ENCODE assay signal across 12 mouse cellular contexts in the genomic region with DNA sequence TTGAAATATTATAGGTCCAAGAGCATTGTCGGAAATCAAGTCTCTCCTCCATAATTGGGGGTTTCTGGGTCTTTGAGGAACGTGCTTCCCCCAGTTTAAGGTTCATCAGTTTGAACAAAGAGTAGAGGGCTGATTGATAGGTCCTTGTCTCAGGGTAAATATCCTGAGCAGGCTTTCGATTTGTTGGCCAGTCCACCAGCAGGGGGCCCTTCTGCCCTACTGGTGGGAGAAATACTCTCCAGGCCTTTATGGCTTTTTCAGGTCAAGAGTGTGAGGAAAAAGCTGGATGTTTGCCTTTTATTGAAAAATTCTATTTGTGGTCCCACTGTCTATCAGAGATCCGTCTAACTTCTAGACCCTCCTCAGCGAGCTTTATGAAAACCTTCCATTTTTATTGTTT. TPM values are rescaled to one million over a fixed set of nuclear protein-coding genes. Genes with fewer than 3 reads are reported as not detected.
DNase-seq lines count a peak whose midpoint lies in the region; ATAC-seq and TF ChIP-seq lines count a peak whose summit lies in the region.
"Had no signal": no experiment of that assay in that cellular context is flagged by ENCODE, and none has a peak within 500 bp of the region (broad histone marks: within the 10 kb centered on the region; RNA-seq: fewer than 3 reads in every experiment).

No protein-coding gene starts in this region.

- 59% methylated on average over 5 of the region's 5 CpGs for WGBS in liver, embryonic 11.5 days

- H3K9me3 ChIP-seq in liver, embryonic 11.5 days (ENCODE audit: control insufficient read depth, low read length), result no peaks in the 10 kb centered on the region

- peaks cover 17% of the 10 kb centered on the region for H3K27me3 ChIP-seq in Patski
- H3K27me3 ChIP-seq in liver, embryonic 11.5 days (replicated peaks; ENCODE audit: control insufficient read depth, insufficient read depth, low read length), result no peaks in the 10 kb centered on the region
- H3K27me3 ChIP-seq: forebrain, embryonic 12.5 days; kidney, embryonic 15.5 days had no signal

- peak; percentile 29 for DNase-seq in embryo, embryonic 10.5 days (ENCODE audit: low spot score)
- no peak for DNase-seq in embryo, embryonic 10 days (ENCODE audit: low spot score)
- no peak for DNase-seq in left cerebral cortex, adult 2 months (ENCODE audit: extremely low spot score in 1 of 2, low spot score in 2 of 2)
- no peak for DNase-seq in left cerebral cortex, postnatal 10 days (ENCODE audit: extremely low spot score in 1 of 2, low spot score in 2 of 2)
- DNase-seq in Patski (ENCODE audit: low read depth, low spot score), result no peak
- DNase-seq in liver, embryonic 11.5 days (ENCODE audit: low spot score), result peak; percentile 33
- DNase-seq in urinary bladder, postnatal 14 days (ENCODE audit: low spot score), result no peak
- DNase-seq in adrenal gland, postnatal 4 days (ENCODE audit: low spot score in 2 of 2), result no peak
- DNase-seq: adrenal gland, adult 2 months; cerebellum, postnatal 10 days had no signal

- POLR2A ChIA-PET in Patski (lab: Charles Lee), result no interaction called here

- no peak for ATAC-seq in Patski
- no peak for ATAC-seq in liver, embryonic 11.5 days (replicated peaks; ENCODE audit: low FRiP score)

- no peaks in the 10 kb centered on the region for H3K36me3 ChIP-seq in liver, embryonic 11.5 days (ENCODE audit: control insufficient read depth, insufficient read depth, low read length)
- H3K36me3 ChIP-seq: forebrain, embryonic 12.5 days; kidney, embryonic 15.5 days had no signal

- in situ Hi-C loops in Patski (cut with MboI; ENCODE audit: low pct_unique_long_range_greater_than_20kb), result no loop called here

- no peak overlapping the region for H3K4me2 ChIP-seq in liver, embryonic 11.5 days
- H3K4me2 ChIP-seq: forebrain, embryonic 12.5 days; kidney, embryonic 15.5 days had no signal

- H3K4me3 ChIP-seq in left cerebral cortex, adult 2 months, result no peak overlapping the region
- H3K4me3 ChIP-seq in liver, embryonic 11.5 days (ENCODE audit: low read depth, low read length), result no peak overlapping the region
- H3K4me3 ChIP-seq: forebrain, embryonic 12.5 days; kidney, embryonic 15.5 days had no signal

- CTCF ChIA-PET in Patski (lab: Charles Lee), result no interaction called here

- no peak overlapping the region for H3K9ac ChIP-seq in liver, embryonic 11.5 days (ENCODE audit: low read depth, low read length)
- H3K9ac ChIP-seq: forebrain, embryonic 12.5 days; kidney, embryonic 15.5 days had no signal

- H3K27ac ChIP-seq in left cerebral cortex, adult 2 months, result no peak overlapping the region
- no peak overlapping the region for H3K27ac ChIP-seq in liver, embryonic 11.5 days (ENCODE audit: low read depth, low read length)
- H3K27ac ChIP-seq: forebrain, embryonic 12.5 days; kidney, embryonic 15.5 days had no signal

- TF ChIP-seq CTCF in left cerebral cortex, adult 2 months (IDR thresholded peaks at IDR 0.05), result peak; percentile 30
- peak; percentile 69 for TF ChIP-seq CTCF in Patski (IDR thresholded peaks at IDR 0.05)

- H3K4me1 ChIP-seq in liver, embryonic 11.5 days (replicated peaks; ENCODE audit: control insufficient read depth, insufficient read depth, low read length), result no peaks in the 10 kb centered on the region
- H3K4me1 ChIP-seq: forebrain, embryonic 12.5 days; kidney, embryonic 15.5 days had no signal

- intact Hi-C loops in left cerebral cortex, adult 2 months (cut with DNase I), result no loop called here
- intact Hi-C loops in left cerebral cortex, postnatal 10 days (cut with DNase I), result no loop called here

RNA-seq across cellular contexts. Expression of gene Alox5, which starts 32.7 kb away (rescaled TPM):
- total RNA-seq in left cerebral cortex, adult 2 months (2021), result 1 to 10 TPM; 1.7 to 2.6 TPM
- total RNA-seq in left cerebral cortex, postnatal 10 days (2021), result 1 to 10 TPM in 1 of 2 experiments, under 1 TPM in 1; 0.95 to 1.9 TPM
- not detected for polyA plus RNA-seq in Patski (2021)
- 9.0 and 10.4 TPM in 2 replicates for polyA plus RNA-seq in liver, embryonic 11.5 days (2014; fragmentation: Nextera tagmentation; extraction: Ambion mirVana)
- total RNA-seq in adrenal gland, postnatal 4 days (2021), result 1 to 10 TPM; 1.1 to 3.5 TPM

Comparison
In these comparisons a context has a peak if more than half of its experiments do, and no peak if none do; other contexts are left out.
1. DNase-seq: peak in embryo, embryonic 10.5 days (single experiment) and liver, embryonic 11.5 days (single experiment); none in embryo, embryonic 10 days (single experiment), left cerebral cortex, adult 2 months (0 of 2), left cerebral cortex, postnatal 10 days (0 of 2), Patski (single experiment), urinary bladder, postnatal 14 days (single experiment) and adrenal gland, postnatal 4 days (0 of 2).